Mouse (Mus musculus) midbrain, postnatal 0 days (tissue): ENCODE results near the gene Uimc1. TPM values are rescaled to one million over a fixed set of nuclear protein-coding genes. Genes with fewer than 3 reads are reported as not detected.

ENCODE experiments used
- ATAC-seq: fragments of 200-750 bp; cut with Nextera tagmentation; 2 replicates; pipeline ENCODE4 v1.8.0; 2017; ENCODE audit warnings: moderate number of reproducible peaks, mild to moderate bottlenecking, moderate TSS enrichment, moderate library complexity; ENCODE audit not compliant: low FRiP score
- DNase-seq: peaks from one replicate; pipeline ENCODE4 v3.0.0-alpha.2; 2015; ENCODE audit warnings: low spot score
- H3K27ac ChIP-seq: fragments of 300-500 bp; sonication (generic); 2 replicates; pipeline ENCODE4 v1.5.1; 2014; ENCODE audit warnings: low read depth, mild to moderate bottlenecking, low read length, mixed read lengths
- H3K27me3 ChIP-seq: fragments of 300-500 bp; sonication (generic); 2 replicates; pipeline ENCODE4 v1.6.1; 2014; ENCODE audit warnings: low read length, control low read depth, mixed read lengths; ENCODE audit not compliant: insufficient read depth
- H3K36me3 ChIP-seq: fragments of 300-500 bp; sonication (generic); 2 replicates; pipeline ENCODE4 v1.6.1; 2014; ENCODE audit warnings: low read length, control low read depth, mixed read lengths; ENCODE audit not compliant: insufficient read depth
- H3K4me1 ChIP-seq: fragments of 300-500 bp; sonication (generic); 2 replicates; pipeline ENCODE4 v1.6.1; 2014; ENCODE audit warnings: mild to moderate bottlenecking, control low read depth, antibody characterized with exemption, low read length, mixed read lengths; ENCODE audit not compliant: insufficient read depth
- H3K4me2 ChIP-seq: fragments of 300-500 bp; sonication (generic); 2 replicates; pipeline ENCODE4 v1.6.1; 2014; ENCODE audit warnings: low read depth, mild to moderate bottlenecking, low read length, mixed read lengths; ENCODE audit not compliant: poor library complexity, severe bottlenecking
- H3K4me3 ChIP-seq: fragments of 300-500 bp; sonication (generic); 2 replicates; pipeline ENCODE4 v1.5.1; 2014; ENCODE audit warnings: low read depth, mild to moderate bottlenecking, low read length, moderate library complexity
- H3K9ac ChIP-seq: fragments of 300-500 bp; sonication (generic); replicated peaks from 2 replicates; pipeline ENCODE4 v1.6.1; 2014; ENCODE audit warnings: mild to moderate bottlenecking, low read length, moderate library complexity, mixed read lengths; ENCODE audit not compliant: poor library complexity, severe bottlenecking
- H3K9me3 ChIP-seq: fragments of 300-500 bp; sonication (generic); 2 replicates; pipeline ENCODE4 v1.6.1; 2016; ENCODE audit warnings: low read length, control low read depth
- CTCF ChIP-seq: IDR thresholded peaks from 2 replicates; pipeline ENCODE4 v1.5.1; 2016; ENCODE audit warnings: antibody characterized with exemption, mild to moderate bottlenecking
- WGBS: fragments of 180-500 bp; shearing (Covaris S2); extraction: QIAGEN DNeasy Blood & Tissue Kit; methylation state at CpG from one replicate; pipeline ENCODE4 v1.1.7; 2014; 5-methylcytosine and 5-hydroxymethylcytosine counted together
- polyA plus RNA-seq: library from polyadenylated mRNA; unstranded; fragments of >200 nt; fragmentation: Nextera tagmentation; extraction: Ambion mirVana; gene quantifications from 2 replicates; pipeline ENCODE4 v1.2.1, GENCODE M21; 2015
- total RNA-seq: library from RNA; depleted of rRNA; stranded (reverse); fragments of >200 nt; gene quantifications from 2 replicates; pipeline ENCODE4 v1.2.3, GENCODE M21; 2014; rRNA removed

Uimc1 gene
- total RNA-seq: 10.5 and 10.7 TPM in 2 replicates
- 12.8 and 13.3 TPM in 2 replicates for polyA plus RNA-seq

DNA sequence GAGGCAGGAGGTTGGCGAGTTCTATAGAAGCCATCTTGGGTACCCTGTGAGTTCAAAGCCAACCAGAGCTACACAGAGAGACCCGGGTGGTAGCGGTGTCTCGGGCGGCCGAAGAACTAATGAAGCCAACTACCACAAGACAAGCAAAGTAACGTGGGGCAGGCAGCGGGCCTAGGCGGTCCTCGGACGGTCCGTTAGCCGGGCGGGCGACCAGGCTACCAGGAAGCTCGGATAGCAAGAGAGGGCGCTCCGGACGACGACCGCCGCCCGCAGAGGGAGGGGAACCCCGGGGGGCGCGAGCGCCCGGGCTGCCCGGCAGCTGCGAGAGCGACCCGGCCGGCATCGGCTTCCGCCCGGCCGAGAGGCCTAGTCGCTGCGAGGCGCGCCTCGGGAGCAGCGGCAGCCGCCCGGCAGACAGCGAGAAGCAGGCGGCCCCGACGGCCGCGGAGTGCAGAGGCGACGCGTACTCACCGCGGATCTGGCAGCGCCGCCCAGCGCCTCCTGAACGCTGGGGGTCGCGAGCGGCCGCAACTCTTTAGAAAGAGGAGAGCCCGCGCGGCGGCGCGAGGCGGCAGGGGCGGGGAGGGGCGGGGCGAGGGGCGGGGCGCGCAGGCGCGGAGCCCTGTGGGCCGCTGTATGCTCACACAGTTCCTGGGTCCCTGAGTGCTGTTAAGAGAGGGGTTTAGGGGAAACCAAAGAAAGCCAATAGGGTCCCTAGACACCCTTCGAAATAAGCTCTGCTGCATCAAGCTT lies at the start of gene Uimc1:
Gene Uimc1, minus strand, starts transcription at position 575 of the 753 bp plus-strand sequence.
- Histone ChIP-seq H3K27me3 (no peaks in the 10 kb centered on the region), H3K27ac (peak within 1 kb of the TSS; percentile 73), H3K4me2 (peak within 1 kb of the TSS; percentile 62), H3K4me1 (no peaks in the 10 kb centered on the region), H3K36me3 (no peaks in the 10 kb centered on the region), H3K4me3 (peak within 1 kb of the TSS; percentile 88), H3K9ac (peak within 1 kb of the TSS; percentile 92), H3K9me3 (no peaks in the 10 kb centered on the region)
- WGBS: 2% methylated on average over 64 of the region's 81 CpGs
- TF ChIP-seq CTCF: peak; percentile 67
- ATAC-seq (peak; percentile 93), DNase-seq (peak; percentile 94)

DNA sequence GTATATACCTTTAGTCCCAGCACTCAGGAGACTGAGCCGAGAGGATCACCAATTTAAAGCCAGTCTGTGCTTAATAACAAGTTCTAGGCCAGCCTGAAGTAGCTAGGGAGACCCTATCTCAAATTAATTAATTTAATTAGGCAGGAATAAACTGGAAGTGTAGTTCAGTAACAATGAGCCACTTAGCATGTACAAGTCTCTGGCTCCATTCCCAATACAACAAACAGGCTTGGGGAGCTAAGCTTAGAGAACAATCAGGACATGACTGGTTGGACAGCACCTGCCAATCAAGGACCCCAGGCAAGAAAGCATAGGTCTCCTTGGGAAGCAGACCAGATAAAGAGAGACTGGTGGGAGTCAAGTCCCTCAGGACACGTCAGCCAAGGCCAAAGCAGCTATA lies 40.2 kb upstream of the Uimc1 start:
- no peak overlapping the region for H3K27ac ChIP-seq
- H3K9me3 ChIP-seq: no peaks in the 10 kb centered on the region
- 61% methylated on average over 2 of the region's 2 CpGs for WGBS
- ATAC-seq (no peak), DNase-seq (no peak)
- H3K4me1 ChIP-seq: no peaks in the 10 kb centered on the region
- H3K36me3 ChIP-seq: no peaks in the 10 kb centered on the region
- no peaks in the 10 kb centered on the region for H3K27me3 ChIP-seq
- TF ChIP-seq CTCF: no peak
- H3K4me3 ChIP-seq: no peak overlapping the region
- no peak overlapping the region for H3K9ac ChIP-seq
- no peak overlapping the region for H3K4me2 ChIP-seq

DNA sequence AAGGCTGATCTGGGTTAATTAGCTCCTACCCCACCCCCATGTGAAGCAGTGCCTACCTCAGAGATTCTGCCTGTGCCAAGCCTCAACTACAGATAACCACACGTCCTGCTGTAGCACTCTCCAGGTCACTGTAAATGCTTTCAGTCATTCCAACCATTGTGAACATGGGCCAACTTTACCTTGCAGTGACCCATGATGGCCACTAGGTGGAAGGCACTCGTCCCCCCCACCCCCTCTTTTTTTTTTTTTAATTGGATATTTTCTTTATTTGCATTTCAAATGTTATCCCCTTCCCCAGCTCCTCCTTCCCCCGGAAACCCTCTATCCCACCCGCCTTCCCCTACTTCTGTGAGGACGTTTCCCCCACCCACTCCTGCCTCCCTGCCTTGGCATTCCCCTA lies 35.3 kb upstream of the Uimc1 start:
- Histone ChIP-seq H3K9me3 (no peaks in the 10 kb centered on the region), H3K9ac (no peak overlapping the region), H3K27me3 (no peaks in the 10 kb centered on the region), H3K4me3 (no peak overlapping the region), H3K27ac (no peak overlapping the region), H3K4me1 (no peaks in the 10 kb centered on the region), H3K36me3 (peaks cover 30% of the 10 kb centered on the region), H3K4me2 (no peak overlapping the region)
- peak; percentile 27 for DNase-seq
- no peak for ATAC-seq
- WGBS: 7% methylated on average over 5 of the region's 5 CpGs
- peak; percentile 79 for TF ChIP-seq CTCF

DNA sequence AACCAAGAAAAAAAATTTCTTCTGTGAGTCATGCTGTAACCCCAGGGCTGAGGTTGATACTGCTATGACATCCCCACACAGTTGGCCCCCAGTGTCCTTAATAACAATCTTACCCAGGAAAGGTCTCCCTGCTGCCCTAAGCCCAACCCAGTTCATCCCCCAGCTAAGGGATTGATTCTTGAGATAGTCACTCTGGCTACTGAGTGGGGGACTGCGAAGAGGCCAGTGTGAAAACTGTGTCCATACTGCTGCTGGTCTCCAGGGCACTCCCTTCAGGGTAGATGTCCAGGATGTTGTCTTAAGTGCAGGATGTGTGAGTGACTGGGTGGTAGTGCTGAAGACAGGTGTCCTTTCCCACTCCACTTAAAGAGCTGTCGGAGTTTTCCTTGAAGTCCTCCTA lies 33.3 kb upstream of the Uimc1 start, which contains the start of gene Gm17617:
Gene Gm17617, minus strand, starts transcription at position 101 of the 400 bp plus-strand sequence.
- Histone ChIP-seq H3K9ac (no peak within 1 kb of the TSS), H3K36me3 (peaks cover 40% of the 10 kb centered on the region), H3K9me3 (no peaks in the 10 kb centered on the region), H3K4me2 (no peak within 1 kb of the TSS), H3K27ac (no peak within 1 kb of the TSS), H3K27me3 (no peaks in the 10 kb centered on the region), H3K4me3 (no peak within 1 kb of the TSS), H3K4me1 (no peaks in the 10 kb centered on the region)
- 100% methylated on average over 2 of the region's 2 CpGs for WGBS
- DNase-seq (no peak), ATAC-seq (no peak)
- no peak for TF ChIP-seq CTCF

DNA sequence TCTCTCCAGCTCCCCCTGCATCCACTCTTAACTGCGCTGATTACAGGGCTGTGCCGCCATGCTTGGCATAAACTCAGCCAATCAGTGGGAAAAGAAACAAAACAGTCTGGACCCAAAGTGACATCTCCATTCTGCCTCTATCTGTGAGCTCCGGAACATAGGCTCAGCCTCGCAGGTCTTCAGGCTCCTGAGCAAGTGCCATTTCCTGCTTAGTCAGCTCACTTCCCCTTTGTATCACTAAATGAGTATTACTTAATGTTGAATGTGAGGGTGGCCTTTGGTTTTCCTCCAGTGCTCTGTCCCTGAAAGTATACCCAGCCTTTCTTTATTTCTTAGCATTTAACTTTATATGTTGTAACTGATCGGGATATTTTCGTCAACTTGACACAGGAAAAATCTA lies 24.8 kb upstream of the Uimc1 start:
- 97% methylated on average over 6 of the region's 6 CpGs for WGBS
- Histone ChIP-seq H3K9me3 (no peaks in the 10 kb centered on the region), H3K36me3 (peaks cover 19% of the 10 kb centered on the region), H3K27ac (no peak overlapping the region), H3K27me3 (no peaks in the 10 kb centered on the region), H3K4me3 (no peak overlapping the region), H3K4me2 (no peak overlapping the region), H3K4me1 (no peaks in the 10 kb centered on the region), H3K9ac (no peak overlapping the region)
- ATAC-seq (no peak), DNase-seq (no peak)
- TF ChIP-seq CTCF: no peak

DNA sequence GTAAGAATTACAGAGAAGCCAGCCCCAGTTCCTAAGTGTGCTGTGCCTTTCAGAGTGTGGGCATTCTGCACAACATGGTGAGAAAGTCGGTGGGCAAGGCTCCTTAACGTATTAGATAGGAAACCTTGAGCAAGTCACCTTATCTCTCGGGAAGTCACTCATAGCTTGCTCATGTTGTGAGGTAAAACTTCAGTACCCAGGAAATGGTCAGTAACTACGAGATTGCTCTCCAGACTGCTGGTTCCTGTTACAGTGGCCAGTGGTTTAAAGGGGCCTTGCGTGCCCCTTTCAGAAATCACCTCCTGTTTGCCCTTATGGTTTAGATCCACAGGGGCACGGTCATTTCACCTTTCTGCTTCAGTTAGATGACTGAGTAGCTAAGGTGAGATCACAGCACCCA lies 14.3 kb upstream of the Uimc1 start:
- no peaks in the 10 kb centered on the region for H3K27me3 ChIP-seq
- no peak for TF ChIP-seq CTCF
- no peak overlapping the region for H3K9ac ChIP-seq
- H3K36me3 ChIP-seq: peaks cover 23% of the 10 kb centered on the region
- H3K4me3 ChIP-seq: no peak overlapping the region
- no peak for ATAC-seq
- H3K4me1 ChIP-seq: no peaks in the 10 kb centered on the region
- no peak overlapping the region for H3K4me2 ChIP-seq
- WGBS: 91% methylated on average over 6 of the region's 6 CpGs
- H3K9me3 ChIP-seq: no peaks in the 10 kb centered on the region
- no peak overlapping the region for H3K27ac ChIP-seq
- DNase-seq: no peak
